Mouse (Mus musculus): ENCODE data around the gene Esrrg.

DNA sequence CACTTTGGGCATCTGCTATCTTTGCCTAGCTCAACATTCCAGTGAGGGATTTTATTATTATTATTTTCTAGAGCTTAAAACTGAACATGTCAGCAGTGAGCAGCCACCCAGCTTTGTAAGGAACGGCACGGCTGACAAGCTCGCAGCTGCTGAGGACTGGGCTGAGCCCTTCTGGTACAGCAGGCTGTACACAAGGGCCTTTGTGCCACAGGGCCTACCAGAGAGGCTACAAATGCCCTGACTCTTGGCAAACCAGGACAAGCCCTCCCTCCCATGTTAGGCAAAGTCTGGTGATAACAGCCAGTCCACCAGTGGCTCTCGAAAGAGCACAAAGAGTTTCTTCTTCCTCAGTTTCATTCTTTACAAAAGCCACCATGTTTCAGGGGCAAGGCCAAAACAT is 75.9 kb downstream of the Esrrg start:
- TF ChIP-seq POLR2A (IDR thresholded peaks at IDR 0.05; ENCODE audit: extremely low read depth, insufficient read depth, low read length) (no peak), CTCF (IDR thresholded peaks at IDR 0.05; ENCODE audit: low read depth, low read length) (no peak)

Data from liver, adult 2 months (tissue).